Mouse (Mus musculus): ENCODE results near the gene Jade3.

The Jade3 gene

DNA sequence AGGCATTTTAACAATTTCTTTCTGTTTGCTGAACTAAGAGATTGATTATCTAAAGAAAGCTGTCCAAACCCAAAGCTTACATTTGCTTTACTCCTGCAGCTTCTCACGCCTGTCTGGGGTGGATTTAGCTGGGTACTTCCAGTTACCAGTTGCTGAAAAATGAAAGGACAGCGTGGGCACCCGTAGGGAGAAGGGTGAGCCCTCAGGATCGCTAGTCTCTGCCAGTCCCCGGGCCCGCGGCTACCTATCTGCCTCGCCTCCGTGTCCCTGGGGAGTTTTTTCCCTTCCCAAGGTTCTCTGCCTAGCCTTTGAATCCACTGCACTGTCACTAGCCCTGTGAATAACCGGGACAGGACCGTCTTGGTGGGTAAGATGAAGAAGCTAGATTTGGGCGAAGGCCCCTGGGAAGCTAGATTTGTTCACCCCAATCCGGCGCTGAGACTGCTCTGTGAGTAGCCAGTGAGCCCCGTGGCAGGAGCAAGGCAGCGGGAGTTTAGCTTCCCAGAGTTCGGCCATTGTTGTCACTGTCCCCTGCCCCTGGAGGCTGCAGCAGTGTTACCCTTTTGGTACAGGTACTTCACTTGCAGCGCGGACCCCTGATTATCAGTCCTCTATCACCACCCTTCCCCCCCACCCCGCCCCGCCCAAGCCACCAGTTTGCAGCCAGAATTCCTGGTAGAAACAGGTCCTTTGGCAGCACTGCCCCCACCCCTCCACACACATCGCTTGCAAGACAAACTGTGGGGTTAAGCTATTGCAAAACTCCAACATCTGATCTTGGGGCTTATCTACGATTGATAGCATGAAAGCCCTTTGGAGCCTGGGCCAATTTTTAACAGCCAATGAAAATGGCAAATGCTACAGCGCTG is 122.8 kb downstream of the Jade3 start:
- no peak for DNase-seq (ENCODE audit: low read depth)

DNA sequence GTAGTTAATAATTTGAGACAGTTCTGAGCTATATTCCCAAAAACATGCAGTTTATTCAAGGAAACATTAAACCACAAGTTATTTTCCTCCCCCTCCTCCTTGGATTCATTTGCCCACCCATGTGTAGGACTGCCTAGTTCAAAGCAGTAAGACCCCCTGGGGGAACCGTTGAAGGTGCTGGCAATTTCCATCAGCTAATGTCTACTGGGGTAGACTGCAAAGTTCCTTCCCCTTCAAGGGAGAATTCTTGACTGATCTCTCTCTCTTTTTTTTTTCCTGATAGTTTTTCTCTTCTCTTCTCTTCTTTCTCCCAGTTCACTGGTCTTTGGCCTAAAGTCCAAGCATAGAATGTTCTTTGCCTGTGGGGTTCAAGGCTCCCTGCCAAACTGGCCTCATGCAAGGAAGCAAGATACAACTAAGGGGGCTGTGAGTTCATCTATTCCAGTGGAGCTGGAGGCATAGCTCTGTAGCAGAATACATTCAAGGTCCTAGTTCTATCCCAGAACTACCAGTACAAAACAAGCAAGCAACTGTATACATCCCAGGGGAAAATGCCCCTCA is 123.5 kb downstream of the Jade3 start:
- no peak for DNase-seq (ENCODE audit: low read depth)

DNA sequence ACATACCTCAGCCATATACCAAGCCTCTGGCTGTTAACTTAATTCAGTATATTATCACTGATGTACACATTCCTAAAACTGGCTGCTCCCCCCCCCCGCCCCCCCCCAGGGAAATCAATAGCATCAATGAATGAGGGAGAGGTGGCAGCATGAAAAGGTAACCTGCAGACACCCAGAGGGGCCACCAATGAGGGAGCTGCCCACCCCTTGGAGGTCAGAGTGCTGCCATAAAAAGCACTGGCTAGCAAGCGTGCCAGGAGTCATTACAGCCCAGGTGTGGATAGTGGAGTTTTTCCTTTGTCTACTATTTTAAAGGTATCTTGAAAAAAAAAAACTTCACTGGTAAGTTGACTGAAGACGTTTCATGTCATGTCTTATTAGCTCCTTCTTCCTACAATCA is 124.0 kb downstream of the Jade3 start, which contains the start of gene Rgn:
TSS of gene Rgn (plus strand) at position 256 of the 400 bp plus-strand sequence.
- DNase-seq (ENCODE audit: low read depth), result no peak

DNA sequence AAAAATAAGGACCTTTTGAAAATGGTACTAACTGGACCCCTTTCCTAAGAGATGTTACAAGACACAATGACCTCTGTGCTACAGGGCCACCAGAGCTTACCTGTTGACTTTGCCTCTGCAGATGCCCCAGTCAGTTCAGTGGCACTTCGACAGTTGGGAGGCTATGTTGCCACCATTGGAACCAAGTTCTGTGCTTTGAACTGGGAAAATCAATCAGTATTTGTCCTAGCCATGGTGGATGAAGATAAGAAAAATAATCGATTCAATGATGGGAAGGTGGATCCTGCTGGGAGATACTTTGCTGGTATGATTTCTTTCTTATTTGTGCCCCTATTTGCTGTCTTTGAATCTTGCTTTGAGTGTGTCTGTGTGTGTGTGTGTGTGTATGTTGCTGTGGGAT is 126.7 kb downstream of the Jade3 start:
- DNase-seq (ENCODE audit: low read depth), result no peak

DNA sequence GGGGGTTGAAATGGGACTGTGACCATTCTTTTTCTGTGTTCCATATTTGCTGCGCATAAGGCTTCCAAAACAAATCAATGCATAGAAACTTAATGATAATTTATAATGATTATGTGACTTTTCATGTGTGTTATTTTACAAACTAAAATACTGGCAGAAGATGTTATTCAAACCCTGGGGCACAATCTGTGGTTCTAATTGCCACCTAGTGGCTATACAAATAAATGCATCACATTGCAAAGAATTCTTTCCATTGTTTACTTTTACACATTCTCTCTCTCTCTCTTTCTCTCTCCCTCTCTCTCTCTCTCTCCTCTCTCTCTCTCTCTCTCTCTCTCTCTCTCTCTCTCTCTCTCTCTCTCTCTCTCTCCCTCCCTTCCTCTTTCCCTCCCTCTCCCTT is 136.4 kb downstream of the Jade3 start:
- no peak for DNase-seq (ENCODE audit: low read depth)

DNA sequence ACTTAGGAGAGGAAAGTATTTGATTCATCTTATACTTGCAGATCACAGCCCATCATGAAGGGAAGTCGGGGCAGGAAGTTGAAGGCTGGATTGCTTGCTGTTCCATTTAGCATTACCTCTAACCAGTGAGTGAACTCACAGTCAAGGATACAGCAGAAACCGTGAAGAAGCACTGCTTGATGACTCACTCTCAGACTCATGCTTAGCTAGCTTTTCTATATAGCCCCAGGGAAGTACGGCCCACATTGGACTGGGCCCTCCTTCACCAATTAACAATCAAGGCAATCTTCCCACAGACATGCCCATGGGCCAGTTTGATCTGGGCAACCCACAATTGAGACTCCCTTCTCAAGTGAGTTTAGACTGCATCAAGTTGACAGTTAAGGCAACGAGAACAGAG is 138.5 kb downstream of the Jade3 start:
- no peak for DNase-seq (ENCODE audit: low read depth)

Data from fibroblast of lung, adult 2 months (primary cell).